Mouse (Mus musculus): ENCODE results near the gene Gm20388. TPM values are rescaled to one million over a fixed set of nuclear protein-coding genes. Genes with fewer than 3 reads are reported as not detected.

Gm20388 gene
- polyA plus RNA-seq, 1 experiment = 10.6 TPM

DNA sequence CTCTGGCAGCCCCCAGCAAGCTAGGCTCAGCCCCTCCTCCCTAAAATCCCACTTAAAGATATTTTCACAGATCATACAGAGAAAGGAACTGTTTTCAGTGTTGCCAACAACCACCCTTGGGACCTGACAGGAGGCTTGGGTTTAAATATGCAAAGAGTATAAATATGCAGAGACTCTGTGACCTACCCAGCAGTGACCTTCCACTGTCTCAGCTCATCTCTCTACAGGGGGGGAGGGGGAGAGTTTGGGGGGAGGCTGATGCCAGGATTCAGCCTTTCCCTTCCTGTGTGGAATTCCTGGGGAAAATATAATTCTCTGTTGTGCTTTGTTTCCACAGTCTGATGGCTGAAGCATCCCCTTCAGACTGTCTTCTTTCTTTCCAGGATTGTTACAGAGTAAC is 2024.3 kb downstream of the Gm20388 start:
- H3K4me1 ChIP-seq (ENCODE audit: control insufficient read depth, insufficient read depth, low read length) = no peaks in the 10 kb centered on the region
- H3K4me3 ChIP-seq (replicated peaks; ENCODE audit: control insufficient read depth, low read depth, low read length) = no peak overlapping the region
- H3K27ac ChIP-seq (ENCODE audit: control insufficient read depth, insufficient read depth, low read depth, low read length, poor library complexity) = no peak overlapping the region
- TF ChIP-seq CTCF (IDR thresholded peaks at IDR 0.05; ENCODE audit: control insufficient read depth, insufficient read depth, low read length) = no peak
- TF ChIP-seq POLR2A (IDR thresholded peaks at IDR 0.05; ENCODE audit: borderline replicate concordance, control insufficient read depth, low read depth, low read length) = no peak

DNA sequence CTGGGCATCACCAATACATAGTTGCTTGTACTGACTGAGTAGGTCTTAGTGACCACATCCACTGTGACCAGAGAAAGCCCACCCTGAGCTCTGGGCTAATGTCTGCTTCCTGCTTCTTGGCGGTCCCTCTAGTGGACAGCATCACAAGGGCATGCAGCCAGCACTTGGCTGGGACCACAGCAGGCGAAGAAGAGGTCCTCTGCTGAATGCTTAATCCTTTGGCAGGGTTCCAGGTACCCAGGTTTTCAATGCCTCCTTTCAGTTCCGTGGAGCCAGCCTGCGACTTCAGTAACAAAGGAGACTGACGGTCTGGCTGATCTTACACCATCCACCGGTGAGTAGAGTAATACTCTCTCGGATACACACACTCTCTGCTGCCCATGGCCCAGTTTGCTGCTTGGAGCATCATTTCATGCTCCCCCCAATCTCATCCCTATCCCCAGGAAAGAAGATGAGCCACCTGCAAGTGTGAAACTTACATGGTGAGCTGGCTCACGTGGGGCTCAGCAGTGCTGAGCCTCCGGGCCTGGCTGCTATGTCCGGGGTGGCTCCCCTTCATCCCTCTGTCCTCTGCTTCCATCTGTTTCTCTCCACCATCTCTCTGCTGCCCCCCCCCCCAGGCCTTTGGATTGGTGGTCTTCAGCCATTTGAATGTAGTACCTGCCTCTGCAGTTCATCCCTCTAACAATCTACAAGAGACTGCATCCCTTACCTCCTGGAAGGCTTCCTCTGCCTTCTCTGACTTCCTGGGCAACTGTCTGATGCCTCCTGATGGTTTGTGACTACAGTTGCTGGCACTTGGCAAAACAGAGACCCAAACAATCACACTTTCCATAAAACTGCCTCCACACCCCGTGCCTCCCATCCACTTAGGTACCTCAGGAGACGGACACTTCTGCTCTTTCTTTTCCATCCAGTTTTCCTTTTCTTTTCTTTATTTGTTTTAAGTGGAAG is 2025.0 kb downstream of the Gm20388 start:
- H3K4me3 ChIP-seq (replicated peaks; ENCODE audit: control insufficient read depth, low read depth, low read length) = no peak overlapping the region
- H3K27ac ChIP-seq (ENCODE audit: control insufficient read depth, insufficient read depth, low read depth, low read length, poor library complexity) = no peak overlapping the region
- H3K4me1 ChIP-seq (ENCODE audit: control insufficient read depth, insufficient read depth, low read length) = no peaks in the 10 kb centered on the region
- 73% methylated on average over 12 of the region's 12 CpGs for WGBS
- no peak for TF ChIP-seq POLR2A (IDR thresholded peaks at IDR 0.05; ENCODE audit: borderline replicate concordance, control insufficient read depth, low read depth, low read length)
- no peak for TF ChIP-seq CTCF (IDR thresholded peaks at IDR 0.05; ENCODE audit: control insufficient read depth, insufficient read depth, low read length)

DNA sequence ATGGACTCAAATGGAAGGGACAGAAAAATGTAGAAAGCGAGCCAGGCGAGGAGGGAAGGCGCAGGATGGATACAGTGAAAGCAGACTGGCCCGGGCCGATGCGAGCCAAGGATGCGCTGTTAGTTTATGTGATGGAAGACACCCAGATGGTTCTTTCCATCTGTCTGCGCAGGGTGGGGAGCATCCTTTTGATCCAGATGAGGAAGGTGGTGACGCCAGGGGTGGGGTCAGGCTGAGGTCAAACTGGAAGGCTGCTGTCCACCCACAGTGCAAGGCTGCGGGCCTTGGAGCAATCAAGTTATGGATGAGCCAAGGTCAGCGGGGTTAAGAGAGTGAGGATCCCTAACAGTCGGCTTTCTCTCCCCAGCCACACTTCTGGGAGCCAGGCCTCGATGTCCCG is 2025.8 kb downstream of the Gm20388 start:
- Histone ChIP-seq H3K27ac (ENCODE audit: control insufficient read depth, insufficient read depth, low read depth, low read length, poor library complexity) (no peak overlapping the region), H3K4me3 (replicated peaks; ENCODE audit: control insufficient read depth, low read depth, low read length) (no peak overlapping the region), H3K4me1 (ENCODE audit: control insufficient read depth, insufficient read depth, low read length) (no peaks in the 10 kb centered on the region)
- no peak for TF ChIP-seq POLR2A (IDR thresholded peaks at IDR 0.05; ENCODE audit: borderline replicate concordance, control insufficient read depth, low read depth, low read length)
- WGBS = 82% methylated on average over 14 of the region's 14 CpGs

DNA sequence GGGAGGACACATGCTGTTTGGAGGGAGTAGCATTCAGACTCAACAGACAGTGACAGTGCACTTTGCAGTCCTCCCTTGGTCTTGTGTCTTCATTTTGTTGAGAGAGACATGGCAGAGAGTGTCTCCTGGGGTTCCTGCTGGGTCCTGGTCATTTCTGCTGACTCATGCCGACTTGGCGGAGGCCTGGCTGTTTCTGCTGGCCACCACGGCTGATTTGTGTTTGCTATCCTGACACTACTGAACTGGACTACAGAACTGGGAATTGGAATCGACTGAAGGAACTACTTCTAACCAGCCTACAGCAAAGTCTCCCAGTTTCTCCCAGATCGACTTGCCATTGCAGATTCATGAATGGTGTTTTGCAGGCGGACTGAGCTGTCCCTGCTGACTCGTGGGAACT is 2028.1 kb downstream of the Gm20388 start:
- TF ChIP-seq POLR2A (IDR thresholded peaks at IDR 0.05; ENCODE audit: borderline replicate concordance, control insufficient read depth, low read depth, low read length) (no peak), CTCF (IDR thresholded peaks at IDR 0.05; ENCODE audit: control insufficient read depth, insufficient read depth, low read length) (no peak)
- no peak overlapping the region for H3K4me3 ChIP-seq (replicated peaks; ENCODE audit: control insufficient read depth, low read depth, low read length)
- no peaks in the 10 kb centered on the region for H3K4me1 ChIP-seq (ENCODE audit: control insufficient read depth, insufficient read depth, low read length)
- 77% methylated on average over 7 of the region's 7 CpGs for WGBS
- no peak overlapping the region for H3K27ac ChIP-seq (ENCODE audit: control insufficient read depth, insufficient read depth, low read depth, low read length, poor library complexity)

DNA sequence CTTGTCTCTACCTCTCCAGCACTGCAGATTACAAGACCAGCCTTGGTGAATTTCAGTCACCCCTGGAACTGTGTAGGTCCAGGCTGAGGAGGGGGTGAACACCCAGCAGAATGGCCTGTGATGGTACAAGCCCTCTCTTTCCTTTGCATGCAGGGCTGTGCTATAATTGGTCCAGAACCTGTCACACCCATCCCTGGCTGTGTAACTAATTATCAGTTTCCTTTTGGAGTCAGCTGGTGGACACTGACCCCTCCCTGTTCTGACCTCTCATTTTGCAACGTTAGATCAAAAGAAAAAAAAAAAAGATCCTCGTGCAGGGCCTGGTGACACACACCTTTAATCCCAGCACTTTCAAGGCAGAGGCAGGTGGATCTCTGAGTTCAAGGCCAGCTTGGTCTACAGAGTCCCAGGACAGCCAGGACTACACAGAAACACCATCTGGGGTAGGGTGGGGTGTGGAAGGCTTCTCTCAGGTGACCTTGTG is 2032.5 kb downstream of the Gm20388 start:
- no peak overlapping the region for H3K4me3 ChIP-seq (replicated peaks; ENCODE audit: control insufficient read depth, low read depth, low read length)
- no peak overlapping the region for H3K27ac ChIP-seq (ENCODE audit: control insufficient read depth, insufficient read depth, low read depth, low read length, poor library complexity)
- no peaks in the 10 kb centered on the region; the same call in 1 of the 2 replicates for H3K4me1 ChIP-seq (ENCODE audit: control insufficient read depth, insufficient read depth, low read length)
- TF ChIP-seq POLR2A (IDR thresholded peaks at IDR 0.05; ENCODE audit: borderline replicate concordance, control insufficient read depth, low read depth, low read length) (no peak), CTCF (IDR thresholded peaks at IDR 0.05; ENCODE audit: control insufficient read depth, insufficient read depth, low read length) (no peak)
- whole genome bisulfite sequencing = 25% methylated on average over 2 of the region's 2 CpGs

DNA sequence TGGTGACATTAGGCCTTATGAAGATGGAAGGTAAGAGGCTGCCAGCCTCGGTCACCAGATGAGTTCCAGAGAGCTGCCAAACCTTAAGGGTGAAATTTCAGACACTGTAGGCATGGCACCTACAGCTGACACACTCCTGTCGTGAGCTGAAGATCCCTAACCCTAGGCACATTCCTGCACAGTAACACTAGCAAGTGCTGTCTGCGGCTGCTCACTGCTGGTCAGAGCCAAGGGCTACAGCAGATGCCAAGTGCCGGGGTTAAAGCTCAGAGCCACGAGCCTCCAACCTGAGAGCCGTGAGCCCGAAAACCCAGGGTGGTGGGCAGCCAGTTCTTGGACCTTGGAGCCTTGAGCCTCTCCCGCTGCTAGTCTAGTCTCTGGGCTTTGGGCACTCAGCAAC is 2033.1 kb downstream of the Gm20388 start:
- H3K4me3 ChIP-seq (replicated peaks; ENCODE audit: control insufficient read depth, low read depth, low read length) = no peak overlapping the region
- no peaks in the 10 kb centered on the region; the same call in 1 of the 2 replicates for H3K4me1 ChIP-seq (ENCODE audit: control insufficient read depth, insufficient read depth, low read length)
- WGBS = 83% methylated on average over 8 of the region's 8 CpGs
- no peak for TF ChIP-seq POLR2A (IDR thresholded peaks at IDR 0.05; ENCODE audit: borderline replicate concordance, control insufficient read depth, low read depth, low read length)
- TF ChIP-seq CTCF (IDR thresholded peaks at IDR 0.05; ENCODE audit: control insufficient read depth, insufficient read depth, low read length) = no peak
- no peak overlapping the region for H3K27ac ChIP-seq (ENCODE audit: control insufficient read depth, insufficient read depth, low read depth, low read length, poor library complexity)

DNA sequence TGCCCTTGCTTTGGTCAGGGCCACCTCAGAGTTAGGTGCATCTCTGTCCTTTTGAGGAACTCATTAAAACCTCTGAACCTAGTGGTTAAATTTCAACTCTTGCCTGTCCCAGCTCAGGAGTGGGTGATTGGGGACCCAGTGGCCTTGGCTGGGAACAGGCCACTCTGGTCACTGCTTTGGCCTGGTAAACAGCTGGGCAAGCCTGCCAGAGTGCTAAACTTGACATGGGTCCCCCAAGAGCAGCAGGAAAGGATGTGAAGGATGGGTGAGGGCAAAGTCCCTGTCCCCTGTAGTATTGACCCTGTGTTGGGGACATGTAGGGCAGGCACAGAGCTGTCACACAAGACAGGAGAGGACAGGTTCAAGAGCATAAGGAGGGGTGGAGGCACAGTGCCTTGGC is 2034.2 kb downstream of the Gm20388 start, which contains the start of gene Car5a:
TSS of gene Car5a (minus strand) at position 74 of the 400 bp plus-strand sequence.
- Histone ChIP-seq H3K4me3 (replicated peaks; ENCODE audit: control insufficient read depth, low read depth, low read length) (no peak within 1 kb of the TSS), H3K27ac (ENCODE audit: control insufficient read depth, insufficient read depth, low read depth, low read length, poor library complexity) (no peak within 1 kb of the TSS), H3K4me1 (ENCODE audit: control insufficient read depth, insufficient read depth, low read length) (no peaks in the 10 kb centered on the region; the same call in 1 of the 2 replicates)
- TF ChIP-seq POLR2A (IDR thresholded peaks at IDR 0.05; ENCODE audit: borderline replicate concordance, control insufficient read depth, low read depth, low read length) (no peak), CTCF (IDR thresholded peaks at IDR 0.05; ENCODE audit: control insufficient read depth, insufficient read depth, low read length) (no peak)

DNA sequence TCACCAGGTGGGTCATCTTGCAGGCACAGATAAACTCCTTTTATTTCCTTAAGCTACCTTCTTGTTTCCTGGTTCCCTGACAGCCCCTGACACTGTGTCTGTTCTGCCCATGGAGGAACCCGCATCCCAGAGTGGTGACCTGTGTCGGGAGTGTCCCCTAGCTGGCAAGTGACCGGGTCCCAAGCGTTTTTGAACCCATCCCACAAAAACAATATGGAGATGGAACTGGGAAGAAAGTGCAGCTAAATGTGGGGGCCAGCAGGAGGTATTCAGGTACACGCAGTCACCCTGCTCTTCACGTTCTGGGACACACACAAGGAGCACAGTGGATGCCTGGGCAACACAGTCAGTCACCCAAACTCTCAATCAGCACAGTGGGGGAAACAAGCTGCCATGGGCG is 2035.7 kb downstream of the Gm20388 start:
- Histone ChIP-seq H3K4me1 (ENCODE audit: control insufficient read depth, insufficient read depth, low read length) (no peaks in the 10 kb centered on the region; the same call in 1 of the 2 replicates), H3K27ac (ENCODE audit: control insufficient read depth, insufficient read depth, low read depth, low read length, poor library complexity) (no peak overlapping the region), H3K4me3 (replicated peaks; ENCODE audit: control insufficient read depth, low read depth, low read length) (no peak overlapping the region)
- TF ChIP-seq CTCF (IDR thresholded peaks at IDR 0.05; ENCODE audit: control insufficient read depth, insufficient read depth, low read length) = no peak
- 89% methylated on average over 7 of the region's 7 CpGs for WGBS

Measured in bone marrow, adult 2 months (tissue).